Mouse (Mus musculus) yolk sac, embryonic 10.5 days (tissue): ENCODE results near the gene Gm28168.
"Not testable (repeated sequence)": the region's sequence is repeated elsewhere in the genome, so short reads cannot be mapped to it uniquely, and the experiment has no call there.

Experiments
- DNase-seq: peaks from one replicate; pipeline ENCODE4 v3.0.0-alpha.2; 2017; ENCODE audit warnings: low spot score

Gene Gm28168

GRCm38 (mm10) chr1:117927715-117928114 is at the start of gene Gm28168:
TSS of gene Gm28168 (plus strand) at chr1:117928015.
- not testable (repeated sequence) for DNase-seq

- DNase-seq, result no peak
These were observed 37.8 kb downstream of the Gm28168 start, which contains the start of gene Gm7145 for GRCm38 (mm10) chr1:117965639-117966038. TSS of gene Gm7145 (plus strand) at chr1:117965939.
